ENCODE assay signal across 8 mouse cellular contexts in the genomic region with DNA sequence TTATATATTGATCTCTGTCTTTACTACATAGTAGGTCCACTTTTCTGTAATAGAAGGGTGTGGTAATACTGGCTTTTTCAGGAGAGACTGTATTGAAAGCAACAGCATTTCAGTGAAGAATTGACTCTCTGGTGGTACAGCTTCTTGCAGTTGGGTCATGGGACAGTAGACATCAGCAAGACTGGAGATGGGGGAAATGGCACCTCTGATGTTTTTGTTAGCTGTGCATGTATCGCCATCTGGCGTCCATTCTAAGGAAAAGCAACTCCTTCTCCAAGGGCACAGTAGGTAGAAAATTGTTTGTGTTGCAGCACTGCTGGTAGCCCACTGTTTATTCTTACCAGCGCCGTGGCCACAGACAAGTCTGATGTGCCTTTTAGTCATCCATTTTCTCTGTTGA. TPM values are rescaled to one million over a fixed set of nuclear protein-coding genes. Genes with fewer than 3 reads are reported as not detected.
DNase-seq lines count a peak whose midpoint lies in the region; ATAC-seq lines count a peak whose summit lies in the region.

No protein-coding gene starts in this region.

- no peaks in the 10 kb centered on the region for H3K36me3 ChIP-seq in forebrain, embryonic 10.5 days (replicated peaks)
- H3K36me3 ChIP-seq in hindbrain, embryonic 15.5 days = no peaks in the 10 kb centered on the region

- peaks cover 12% of the 10 kb centered on the region; the same call in 1 of the 2 replicates for H3K4me1 ChIP-seq in forebrain, embryonic 10.5 days
- H3K4me1 ChIP-seq in hindbrain, embryonic 15.5 days (replicated peaks) = no peaks in the 10 kb centered on the region

- H3K27me3 ChIP-seq in forebrain, embryonic 10.5 days (ENCODE audit: poor library complexity, severe bottlenecking) = no peaks in the 10 kb centered on the region
- no peaks in the 10 kb centered on the region for H3K27me3 ChIP-seq in hindbrain, embryonic 15.5 days

- peak; percentile 86 for ATAC-seq in hindbrain, embryonic 15.5 days (ENCODE audit: low FRiP score, low read depth)
- ATAC-seq in megakaryocyte, adult 5-6 weeks (ENCODE audit: poor library complexity, severe bottlenecking) = peak; percentile 98

- peak; percentile 60 for DNase-seq in right cerebral cortex, adult 18-20 months
- DNase-seq in right cerebral cortex, postnatal 14 days = no peak
- peak; percentile 58 for DNase-seq in c-Kit-positive CD71-negative TER-119-negative erythroid progenitor cells, embryonic 14.5 days (ENCODE audit: low read depth)
- peak; percentile 44 for DNase-seq in forebrain, embryonic 10.5 days (ENCODE audit: extremely low spot score, low spot score)
- peak; percentile 16 to 26 for DNase-seq in layer of hippocampus, postnatal 25 days (ENCODE audit: extremely low spot score in 1 of 2, low spot score in 1 of 2)
- peak; percentile 38 for DNase-seq in right cerebral cortex, postnatal 25 days

- no peak overlapping the region for H3K4me2 ChIP-seq in hindbrain, embryonic 15.5 days

- 12% methylated on average over 4 of the region's 4 CpGs for WGBS in forebrain, embryonic 10.5 days
- WGBS in hindbrain, embryonic 15.5 days = 9% methylated on average over 4 of the region's 4 CpGs

- H3K9ac ChIP-seq in hindbrain, embryonic 15.5 days = no peak overlapping the region

- H3K27ac ChIP-seq in forebrain, embryonic 10.5 days = no peak overlapping the region
- no peak overlapping the region for H3K27ac ChIP-seq in hindbrain, embryonic 15.5 days (replicated peaks)

- no peaks in the 10 kb centered on the region for H3K9me3 ChIP-seq in forebrain, embryonic 10.5 days
- no peaks in the 10 kb centered on the region for H3K9me3 ChIP-seq in hindbrain, embryonic 15.5 days

- no peak overlapping the region for H3K4me3 ChIP-seq in forebrain, embryonic 10.5 days
- H3K4me3 ChIP-seq in hindbrain, embryonic 15.5 days = no peak overlapping the region

RNA-seq across cellular contexts. Expression of a gene that starts 24.1 kb away (rescaled TPM):
- polyA plus RNA-seq in forebrain, embryonic 10.5 days (2016; fragmentation: Nextera tagmentation; extraction: Ambion mirVana) = 296 and 311 TPM in 2 replicates
- 51.4 and 61.4 TPM in 2 replicates for polyA plus RNA-seq in hindbrain, embryonic 15.5 days (2015; fragmentation: Nextera tagmentation; extraction: Ambion mirVana)
- total RNA-seq in layer of hippocampus, postnatal 25 days (2021) = 10 to 100 TPM; 10.2 to 10.8 TPM
- 161 and 172 TPM in 2 replicates for total RNA-seq in megakaryocyte, adult 5-6 weeks (2015)
- total RNA-seq in megakaryocyte, adult 5-6 weeks (2017) = 413 and 515 TPM in 2 replicates

Comparison
In these comparisons a context has a peak if more than half of its experiments do, and no peak if none do; other contexts are left out.
1. RNA of a gene that starts 24.1 kb away (total RNA-seq): 161 to 515 TPM in megakaryocyte, adult 5-6 weeks; 10.2 to 10.8 TPM in layer of hippocampus, postnatal 25 days; every median in the first group is over 10 times any median in the second.